Mouse (Mus musculus) stomach, embryonic 15.5 days (tissue): ENCODE data around the gene Ndufb10. TPM values are rescaled to one million over a fixed set of nuclear protein-coding genes. Genes with fewer than 3 reads are reported as not detected.
A peak's percentile ranks its signal among the peaks of the same experiment; 100 is the strongest.
"Not testable (repeated sequence)": the region's sequence is repeated elsewhere in the genome, so short reads cannot be mapped to it uniquely, and the experiment has no call there.

Source experiments
- ATAC-seq: fragments of 200-750 bp; cut with Nextera tagmentation; 2 replicates; pipeline ENCODE4 v1.8.0; 2017; ENCODE audit warnings: low read depth, moderate number of reproducible peaks, moderate TSS enrichment; ENCODE audit not compliant: insufficient read depth, low FRiP score
- H3K27ac ChIP-seq: fragments of 300-500 bp; sonication (generic); 2 replicates; pipeline ENCODE4 v1.5.1; 2015; ENCODE audit warnings: mild to moderate bottlenecking, inconsistent platforms
- H3K27me3 ChIP-seq: fragments of 300-500 bp; sonication (generic); replicated peaks from 2 replicates; pipeline ENCODE4 v1.6.1; 2015; ENCODE audit warnings: inconsistent platforms
- H3K36me3 ChIP-seq: fragments of 300-500 bp; sonication (generic); 2 replicates; pipeline ENCODE4 v1.6.1; 2015; ENCODE audit warnings: inconsistent platforms
- H3K4me1 ChIP-seq: fragments of 300-500 bp; sonication (generic); 2 replicates; pipeline ENCODE4 v1.6.1; 2015; ENCODE audit warnings: inconsistent platforms
- H3K4me2 ChIP-seq: fragments of 300-500 bp; sonication (generic); 2 replicates; pipeline ENCODE4 v1.6.1; 2015; ENCODE audit warnings: mild to moderate bottlenecking, inconsistent platforms
- H3K4me3 ChIP-seq: fragments of 300-500 bp; sonication (generic); replicated peaks from 2 replicates; pipeline ENCODE4 v1.5.1; 2015; ENCODE audit warnings: inconsistent platforms
- H3K9ac ChIP-seq: fragments of 300-500 bp; sonication (generic); 2 replicates; pipeline ENCODE4 v1.6.1; 2015; ENCODE audit warnings: inconsistent platforms
- H3K9me3 ChIP-seq: fragments of 300-500 bp; sonication (generic); 2 replicates; pipeline ENCODE4 v1.6.1; 2016; ENCODE audit warnings: inconsistent platforms
- WGBS: fragments of 180-500 bp; shearing (Covaris S2); methylation state at CpG from one replicate; pipeline ENCODE4 v1.1.7; 2015; 5-methylcytosine and 5-hydroxymethylcytosine counted together
- polyA plus RNA-seq: library from polyadenylated mRNA; unstranded; fragments of >200 nt; fragmentation: Nextera tagmentation; extraction: Ambion mirVana; gene quantifications from 2 replicates; pipeline ENCODE4 v1.2.1, GENCODE M21; 2015

Gene Ndufb10
- polyA plus RNA-seq, 1 experiment from 2014 or later, result 259 TPM

DNA sequence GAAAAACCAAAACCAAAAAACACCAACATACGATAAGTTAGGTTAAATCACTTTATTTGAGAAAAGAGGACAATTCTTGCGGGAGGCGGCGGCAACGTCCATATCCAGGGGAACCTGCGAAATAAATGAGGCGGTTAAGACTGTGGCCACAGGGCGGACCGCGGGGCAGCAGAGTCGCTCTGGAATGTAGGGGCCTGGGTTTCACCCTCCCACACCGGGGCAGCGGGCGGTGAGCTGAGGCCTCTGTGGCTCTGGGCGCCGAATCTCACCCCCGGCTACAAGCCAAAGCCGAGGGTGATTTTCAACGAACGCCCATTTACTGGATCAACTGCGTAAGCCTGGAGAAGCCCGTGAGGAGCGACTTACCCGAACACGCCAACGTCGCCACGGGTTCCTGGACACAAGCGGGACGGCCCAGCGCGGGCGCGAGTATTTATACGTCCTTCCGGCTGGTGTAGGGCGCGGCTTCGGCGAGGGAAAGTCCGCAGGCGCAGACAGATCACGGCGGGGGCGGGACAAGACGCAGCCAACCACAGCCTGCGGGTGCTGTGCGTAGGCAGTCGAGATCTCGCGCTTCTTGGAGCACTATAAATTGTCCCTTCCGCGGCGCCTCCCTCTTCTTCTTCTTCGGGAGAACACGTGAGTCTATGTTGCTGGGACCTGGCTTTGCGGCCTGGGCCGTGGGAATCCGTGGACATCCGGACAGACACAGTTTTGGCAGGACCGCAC, 4.6 kb downstream of the Ndufb10 start:
- peak overlapping the region; percentile 96 for H3K9ac ChIP-seq
- under 1% methylated on average over 61 of the region's 61 CpGs for WGBS
- H3K9me3 ChIP-seq, result no peaks in the 10 kb centered on the region
- H3K27ac ChIP-seq, result peak overlapping the region; percentile 83
- H3K36me3 ChIP-seq, result peaks cover 25% of the 10 kb centered on the region
- peak overlapping the region; percentile 80 for H3K4me2 ChIP-seq
- peak; percentile 97 for ATAC-seq
- no peaks in the 10 kb centered on the region for H3K27me3 ChIP-seq
- peak overlapping the region; percentile 90 for H3K4me3 ChIP-seq
- H3K4me1 ChIP-seq, result peaks cover 20% of the 10 kb centered on the region

DNA sequence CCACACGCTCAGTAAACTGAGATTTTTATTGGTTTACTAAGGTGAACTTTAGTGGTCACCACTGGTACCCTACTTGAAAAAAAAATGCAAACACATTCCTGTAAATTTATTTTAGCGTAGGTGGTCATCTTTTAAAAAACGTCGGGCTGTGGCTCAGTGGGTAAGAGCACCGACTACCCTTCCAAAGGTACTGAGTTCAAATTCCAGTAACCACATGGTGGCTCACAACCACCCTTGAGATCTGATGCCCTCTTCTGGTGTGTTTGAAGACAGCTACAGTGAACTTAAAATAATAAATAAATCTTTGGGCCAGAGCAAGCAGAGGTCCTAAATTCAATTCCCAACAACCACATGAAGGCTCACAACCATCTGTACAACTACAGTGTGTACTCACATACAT, 5.3 kb downstream of the Ndufb10 start:
- Histone ChIP-seq H3K36me3 (peaks cover 25% of the 10 kb centered on the region), H3K9ac (peak overlapping the region; percentile 96; the same call in 1 of the 2 replicates), H3K4me2 (peak overlapping the region; percentile 57), H3K4me3 (peak overlapping the region; percentile 90), H3K4me1 (peaks cover 20% of the 10 kb centered on the region)
- H3K9me3 ChIP-seq, ATAC-seq, H3K27me3 ChIP-seq, H3K27ac ChIP-seq: not testable (repeated sequence)
- 62% methylated on average over 5 of the region's 5 CpGs for WGBS

GRCm38 (mm10) chr17:24717943-24718342, 6.3 kb downstream of the Ndufb10 start, which contains the start of the genes Rnf151 and Rps2:
TSS of gene Rnf151 (minus strand) at chr17:24718063.
TSS of gene Rps2 (plus strand) at chr17:24718116.
- H3K27me3 ChIP-seq, result no peaks in the 10 kb centered on the region
- peak within 1 kb of the TSS; percentile 57 for H3K4me2 ChIP-seq
- no peak for ATAC-seq
- WGBS, result 87% methylated on average over 4 of the region's 4 CpGs
- peaks cover 25% of the 10 kb centered on the region for H3K36me3 ChIP-seq
- peaks cover 16% of the 10 kb centered on the region for H3K4me1 ChIP-seq
- H3K27ac ChIP-seq, result no peak within 1 kb of the TSS
- peak within 1 kb of the TSS; percentile 90 for H3K4me3 ChIP-seq
- no peaks in the 10 kb centered on the region for H3K9me3 ChIP-seq
- H3K9ac ChIP-seq, result peak within 1 kb of the TSS; percentile 96; the same call in 1 of the 2 replicates

GRCm38 (mm10) chr17:24716166-24716682, 8.1 kb downstream of the Ndufb10 start:
- Histone ChIP-seq H3K9ac (no peak overlapping the region), H3K4me3 (no peak overlapping the region), H3K4me1 (peaks cover 1% of the 10 kb centered on the region; the same call in 1 of the 2 replicates), H3K9me3 (no peaks in the 10 kb centered on the region), H3K4me2 (no peak overlapping the region), H3K27me3 (no peaks in the 10 kb centered on the region), H3K36me3 (peaks cover 12% of the 10 kb centered on the region; the same call in 1 of the 2 replicates), H3K27ac (no peak overlapping the region)
- 95% methylated on average over 15 of the region's 15 CpGs for WGBS
- no peak for ATAC-seq

GRCm38 (mm10) chr17:24715556-24715955, 8.7 kb downstream of the Ndufb10 start:
- peaks cover 11% of the 10 kb centered on the region; the same call in 1 of the 2 replicates for H3K36me3 ChIP-seq
- H3K9me3 ChIP-seq, result no peaks in the 10 kb centered on the region
- H3K4me1 ChIP-seq, result no peaks in the 10 kb centered on the region; the same call in 1 of the 2 replicates
- 77% methylated on average over 6 of the region's 6 CpGs for WGBS
- H3K4me2 ChIP-seq, result no peak overlapping the region
- no peaks in the 10 kb centered on the region for H3K27me3 ChIP-seq
- H3K9ac ChIP-seq, result no peak overlapping the region
- no peak overlapping the region for H3K27ac ChIP-seq
- no peak overlapping the region for H3K4me3 ChIP-seq
- ATAC-seq, result no peak

- H3K4me2 ChIP-seq, result no peak overlapping the region
- ATAC-seq, result no peak
- H3K27ac ChIP-seq, result no peak overlapping the region
- peaks cover 13% of the 10 kb centered on the region for H3K36me3 ChIP-seq
- H3K4me3 ChIP-seq, result peak overlapping the region; percentile 86; the same call in 1 of the 2 replicates
- H3K4me1 ChIP-seq, result no peaks in the 10 kb centered on the region
- no peak overlapping the region for H3K9ac ChIP-seq
- H3K27me3 ChIP-seq, result no peaks in the 10 kb centered on the region
- H3K9me3 ChIP-seq, result no peaks in the 10 kb centered on the region
- 34% methylated on average over 2 of the region's 2 CpGs for WGBS
Observed at GRCm38 (mm10) chr17:24708646-24709045, 15.6 kb downstream of the Ndufb10 start.

- no peak for ATAC-seq
- Histone ChIP-seq H3K36me3 (peaks cover 16% of the 10 kb centered on the region), H3K4me3 (peak overlapping the region; percentile 86), H3K4me1 (no peaks in the 10 kb centered on the region), H3K9ac (peak overlapping the region; percentile 80), H3K9me3 (no peaks in the 10 kb centered on the region), H3K27me3 (no peaks in the 10 kb centered on the region), H3K4me2 (peak overlapping the region; percentile 79), H3K27ac (peak overlapping the region; percentile 86)
- WGBS, result 5% methylated on average over 24 of the region's 24 CpGs
Observed at GRCm38 (mm10) chr17:24707801-24708425, 16.4 kb downstream of the Ndufb10 start.

- Histone ChIP-seq H3K9me3 (no peaks in the 10 kb centered on the region), H3K4me1 (no peaks in the 10 kb centered on the region), H3K27ac (peak within 1 kb of the TSS; percentile 86), H3K4me2 (peak within 1 kb of the TSS; percentile 79), H3K27me3 (no peaks in the 10 kb centered on the region), H3K9ac (peak within 1 kb of the TSS; percentile 80), H3K4me3 (peak within 1 kb of the TSS; percentile 86), H3K36me3 (peaks cover 20% of the 10 kb centered on the region)
- ATAC-seq, result peak; percentile 80
- WGBS, result 4% methylated on average over 32 of the region's 32 CpGs
Observed at GRCm38 (mm10) chr17:24706982-24707800, 17.1 kb downstream of the Ndufb10 start, which contains the start of gene Tbl3. TSS of gene Tbl3 (minus strand) at chr17:24707660.

- ATAC-seq, result no peak
- peaks cover 34% of the 10 kb centered on the region for H3K36me3 ChIP-seq
- H3K27me3 ChIP-seq, result no peaks in the 10 kb centered on the region
- H3K4me1 ChIP-seq, result no peaks in the 10 kb centered on the region
- H3K27ac ChIP-seq, result no peak overlapping the region
- WGBS, result 92% methylated on average over 3 of the region's 3 CpGs
- H3K4me2 ChIP-seq, result no peak overlapping the region
- H3K9me3 ChIP-seq, result no peaks in the 10 kb centered on the region
- H3K9ac ChIP-seq, result no peak overlapping the region
- no peak overlapping the region for H3K4me3 ChIP-seq
Observed at GRCm38 (mm10) chr17:24705821-24706220, 18.5 kb downstream of the Ndufb10 start.

GRCm38 (mm10) chr17:24701251-24701650, 23.0 kb downstream of the Ndufb10 start:
- no peak overlapping the region for H3K4me3 ChIP-seq
- no peak overlapping the region for H3K9ac ChIP-seq
- no peaks in the 10 kb centered on the region for H3K9me3 ChIP-seq
- 89% methylated on average over 9 of the region's 9 CpGs for WGBS
- peaks cover 15% of the 10 kb centered on the region for H3K4me1 ChIP-seq
- H3K27ac ChIP-seq, result no peak overlapping the region
- H3K27me3 ChIP-seq, result no peaks in the 10 kb centered on the region
- H3K4me2 ChIP-seq, result no peak overlapping the region
- peaks cover 43% of the 10 kb centered on the region for H3K36me3 ChIP-seq
- no peak for ATAC-seq

DNA sequence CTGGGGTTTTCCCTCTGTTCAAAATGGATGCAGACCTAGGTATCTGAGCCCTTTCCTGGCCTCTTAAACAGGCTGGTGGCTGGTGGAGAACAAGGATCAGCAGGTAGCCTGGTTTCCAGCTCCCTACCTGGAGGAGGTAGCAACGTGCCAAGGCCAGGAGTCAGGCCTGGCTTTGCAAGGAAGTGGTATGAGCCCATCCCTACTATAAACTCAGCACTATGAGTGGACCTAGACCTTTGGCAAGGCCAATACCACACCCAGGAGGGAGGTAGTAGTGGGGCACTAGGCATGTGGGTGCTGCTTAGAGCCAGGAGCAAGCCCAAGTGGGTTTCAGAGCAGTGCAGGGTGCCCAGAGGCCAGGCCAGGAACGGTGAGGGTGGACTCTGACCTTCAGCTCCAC, 24.8 kb downstream of the Ndufb10 start:
- no peak overlapping the region for H3K4me2 ChIP-seq
- no peak overlapping the region for H3K9ac ChIP-seq
- H3K4me3 ChIP-seq, result no peak overlapping the region
- H3K4me1 ChIP-seq, result peaks cover 21% of the 10 kb centered on the region
- H3K27ac ChIP-seq, result no peak overlapping the region
- H3K36me3 ChIP-seq, result peaks cover 39% of the 10 kb centered on the region
- no peaks in the 10 kb centered on the region for H3K27me3 ChIP-seq
- H3K9me3 ChIP-seq, result no peaks in the 10 kb centered on the region
- 70% methylated on average over 2 of the region's 2 CpGs for WGBS
- ATAC-seq, result no peak
